Mouse (Mus musculus): Measurements from ENCODE around the gene Gm6525. TPM values are rescaled to one million over a fixed set of nuclear protein-coding genes. Genes with fewer than 3 reads are reported as not detected.

Gene Gm6525
- polyA plus RNA-seq, 1 experiment = 0.12 TPM

DNA sequence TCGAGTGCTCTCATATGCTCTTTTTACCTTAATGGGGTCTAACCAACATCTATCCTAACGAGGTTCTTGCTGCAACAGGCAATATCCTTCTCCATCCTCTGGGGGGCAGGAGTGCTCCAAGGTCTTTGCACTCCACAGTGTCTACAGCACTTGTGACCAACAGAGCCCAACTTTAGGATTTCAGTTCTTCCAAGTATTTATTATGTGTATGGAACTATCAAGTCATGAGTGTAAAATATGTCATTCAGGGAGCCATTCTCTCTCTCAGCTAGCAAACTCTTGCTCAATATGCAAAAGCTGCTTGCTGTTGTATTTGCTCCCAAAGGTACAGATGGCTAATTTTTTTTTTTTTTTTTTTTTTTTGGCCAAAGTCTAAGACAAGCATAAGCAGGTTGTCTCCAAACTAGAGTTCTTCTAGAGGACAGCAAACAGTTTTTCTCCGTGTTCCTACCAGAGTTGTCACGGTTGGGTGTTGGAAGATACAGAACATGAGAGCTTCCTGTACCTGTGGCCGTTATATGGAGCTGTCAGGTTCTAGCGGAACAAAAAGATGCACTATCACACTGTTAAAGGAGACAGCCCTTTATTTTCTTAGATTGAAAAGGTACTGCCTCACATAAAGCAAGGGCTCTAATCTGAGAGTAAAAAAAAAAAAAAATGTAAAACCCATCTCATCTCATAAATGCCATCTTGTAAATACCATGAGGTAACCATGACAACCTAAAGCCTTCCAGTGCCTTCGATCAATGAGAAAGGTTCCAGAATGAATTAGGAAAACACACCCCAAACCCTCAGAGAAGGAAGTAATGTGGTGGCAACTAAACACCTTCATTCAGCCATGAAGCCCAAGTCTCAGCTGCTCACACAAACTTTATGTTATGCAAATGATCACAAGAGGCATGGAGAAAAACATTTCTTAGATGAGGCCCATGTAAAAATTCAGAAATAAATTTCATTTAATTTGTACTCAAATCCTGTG, 1.7 kb downstream of the Gm6525 start:
- H3K79me2 ChIP-seq (ENCODE audit: control insufficient read depth, insufficient read depth) = no peaks in the 10 kb centered on the region
- H3K4me3 ChIP-seq = no peak overlapping the region
- H3K4me2 ChIP-seq (ENCODE audit: low read depth) = no peak overlapping the region
- H3ac ChIP-seq (ENCODE audit: control insufficient read depth, insufficient read length) = no peak overlapping the region
- H3K36me3 ChIP-seq (ENCODE audit: control insufficient read depth, insufficient read depth) = no peaks in the 10 kb centered on the region
- no peaks in the 10 kb centered on the region for H3K27me3 ChIP-seq (ENCODE audit: control insufficient read depth, insufficient read depth, insufficient read length)
- no peak for TF ChIP-seq E2F4 (IDR thresholded peaks at IDR 0.05; ENCODE audit: insufficient read depth)
- no peak for TF ChIP-seq TCF3 (IDR thresholded peaks at IDR 0.05; ENCODE audit: insufficient read length, low read depth)
- no peak for TF ChIP-seq POLR2AphosphoS2 (IDR thresholded peaks at IDR 0.05; ENCODE audit: insufficient read length, low read depth)
- no peak for TF ChIP-seq MYOG (IDR thresholded peaks at IDR 0.05; ENCODE audit: control insufficient read depth in 1 of 3, insufficient read depth in 1 of 3, insufficient read length in 2 of 3, low read depth in 2 of 3)
- TF ChIP-seq CEBPB (IDR thresholded peaks at IDR 0.05; ENCODE audit: insufficient read depth, poor library complexity, severe bottlenecking) = no peak
- TF ChIP-seq USF1 (IDR thresholded peaks at IDR 0.05; ENCODE audit: low read depth) = no peak
- TF ChIP-seq REST (IDR thresholded peaks at IDR 0.05; ENCODE audit: insufficient read depth, insufficient read length) = no peak
- no peak for TF ChIP-seq MAX (IDR thresholded peaks at IDR 0.05; ENCODE audit: low read depth)
- TF ChIP-seq SRF (IDR thresholded peaks at IDR 0.05; ENCODE audit: control insufficient read depth, insufficient read length, low read depth) = no peak
- TF ChIP-seq TCF12 (IDR thresholded peaks at IDR 0.05; ENCODE audit: insufficient read depth, poor library complexity, severe bottlenecking) = no peak
- TF ChIP-seq MYOD1 (IDR thresholded peaks at IDR 0.05; ENCODE audit: control insufficient read depth in 1 of 3, insufficient read length in 2 of 3, low read depth in 2 of 3) = no peak
- TF ChIP-seq POLR2A (IDR thresholded peaks at IDR 0.05; ENCODE audit: insufficient read length, low read depth) = no peak

DNA sequence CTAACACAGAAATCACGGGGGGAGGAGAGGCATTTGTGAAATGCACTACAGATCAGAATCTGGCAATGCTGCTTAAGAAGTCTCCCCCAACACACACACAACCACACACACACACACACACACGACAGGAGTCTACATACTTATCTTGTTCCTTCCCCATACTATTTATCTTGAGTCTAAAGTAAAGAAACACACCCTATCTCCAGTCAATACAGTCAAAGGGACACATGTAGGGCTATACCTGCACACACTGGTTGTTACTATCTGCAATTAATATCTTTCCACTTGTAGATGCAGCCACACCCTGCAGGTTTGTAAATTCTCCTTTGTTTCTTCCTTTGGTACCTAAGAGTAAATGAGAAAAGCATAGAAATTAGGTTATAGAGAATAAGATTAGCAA, 3.9 kb downstream of the Gm6525 start:
- no peak overlapping the region for H3ac ChIP-seq (ENCODE audit: control insufficient read depth, insufficient read length)
- H3K27me3 ChIP-seq (ENCODE audit: control insufficient read depth, insufficient read depth, insufficient read length) = no peaks in the 10 kb centered on the region
- no peak overlapping the region for H3K4me2 ChIP-seq (ENCODE audit: low read depth)
- TF ChIP-seq POLR2A (IDR thresholded peaks at IDR 0.05; ENCODE audit: insufficient read length, low read depth) (no peak), MYOD1 (IDR thresholded peaks at IDR 0.05; ENCODE audit: control insufficient read depth in 1 of 3, insufficient read length in 2 of 3, low read depth in 2 of 3) (no peak), SRF (IDR thresholded peaks at IDR 0.05; ENCODE audit: control insufficient read depth, insufficient read length, low read depth) (no peak), USF1 (IDR thresholded peaks at IDR 0.05; ENCODE audit: low read depth) (no peak), E2F4 (IDR thresholded peaks at IDR 0.05; ENCODE audit: insufficient read depth) (no peak), POLR2AphosphoS2 (IDR thresholded peaks at IDR 0.05; ENCODE audit: insufficient read length, low read depth) (no peak)
- no peaks in the 10 kb centered on the region for H3K36me3 ChIP-seq (ENCODE audit: control insufficient read depth, insufficient read depth)
- no peaks in the 10 kb centered on the region for H3K79me2 ChIP-seq (ENCODE audit: control insufficient read depth, insufficient read depth)
- H3K4me3 ChIP-seq = no peak overlapping the region

DNA sequence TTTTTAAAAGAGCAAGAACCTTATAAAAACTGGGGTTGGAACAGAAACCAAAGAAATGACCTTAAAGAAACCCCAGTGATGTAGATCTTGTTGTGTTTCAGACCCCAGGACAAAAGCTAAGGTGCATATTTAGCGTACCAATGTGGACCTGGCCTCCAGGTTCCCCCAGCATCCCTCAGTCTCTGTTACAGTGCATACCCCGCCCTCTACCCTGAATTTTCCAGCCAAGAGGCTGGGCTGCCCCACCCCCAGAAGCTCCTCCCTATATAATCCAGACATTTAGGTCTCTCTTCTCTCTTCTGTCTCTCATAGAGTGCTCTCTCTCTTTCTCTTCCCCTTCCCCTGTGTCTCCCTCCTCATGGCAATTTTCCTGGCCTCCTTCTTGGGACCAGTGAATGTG, 6.4 kb downstream of the Gm6525 start:
- Histone ChIP-seq H3K79me2 (ENCODE audit: control insufficient read depth, insufficient read depth) (no peaks in the 10 kb centered on the region), H3K4me2 (ENCODE audit: low read depth) (no peak overlapping the region), H3K36me3 (ENCODE audit: control insufficient read depth, insufficient read depth) (no peaks in the 10 kb centered on the region), H3K4me3 (no peak overlapping the region), H3ac (ENCODE audit: control insufficient read depth, insufficient read length) (no peak overlapping the region), H3K27me3 (ENCODE audit: control insufficient read depth, insufficient read depth, insufficient read length) (no peaks in the 10 kb centered on the region)
- TF ChIP-seq MYOD1 (IDR thresholded peaks at IDR 0.05; ENCODE audit: control insufficient read depth in 1 of 3, insufficient read length in 2 of 3, low read depth in 2 of 3) = no peak
- no peak for TF ChIP-seq TCF3 (IDR thresholded peaks at IDR 0.05; ENCODE audit: insufficient read length, low read depth)
- TF ChIP-seq POLR2AphosphoS2 (IDR thresholded peaks at IDR 0.05; ENCODE audit: insufficient read length, low read depth) = no peak
- no peak for TF ChIP-seq CEBPB (IDR thresholded peaks at IDR 0.05; ENCODE audit: insufficient read depth, poor library complexity, severe bottlenecking)
- no peak for TF ChIP-seq TCF12 (IDR thresholded peaks at IDR 0.05; ENCODE audit: insufficient read depth, poor library complexity, severe bottlenecking)
- no peak for TF ChIP-seq MAX (IDR thresholded peaks at IDR 0.05; ENCODE audit: low read depth)
- no peak for TF ChIP-seq SRF (IDR thresholded peaks at IDR 0.05; ENCODE audit: control insufficient read depth, insufficient read length, low read depth)
- TF ChIP-seq E2F4 (IDR thresholded peaks at IDR 0.05; ENCODE audit: insufficient read depth) = no peak
- TF ChIP-seq MYOG (IDR thresholded peaks at IDR 0.05; ENCODE audit: control insufficient read depth in 1 of 3, insufficient read depth in 1 of 3, insufficient read length in 2 of 3, low read depth in 2 of 3) = no peak
- no peak for TF ChIP-seq POLR2A (IDR thresholded peaks at IDR 0.05; ENCODE audit: insufficient read length, low read depth)
- TF ChIP-seq REST (IDR thresholded peaks at IDR 0.05; ENCODE audit: insufficient read depth, insufficient read length) = no peak
- no peak for TF ChIP-seq USF1 (IDR thresholded peaks at IDR 0.05; ENCODE audit: low read depth)

DNA sequence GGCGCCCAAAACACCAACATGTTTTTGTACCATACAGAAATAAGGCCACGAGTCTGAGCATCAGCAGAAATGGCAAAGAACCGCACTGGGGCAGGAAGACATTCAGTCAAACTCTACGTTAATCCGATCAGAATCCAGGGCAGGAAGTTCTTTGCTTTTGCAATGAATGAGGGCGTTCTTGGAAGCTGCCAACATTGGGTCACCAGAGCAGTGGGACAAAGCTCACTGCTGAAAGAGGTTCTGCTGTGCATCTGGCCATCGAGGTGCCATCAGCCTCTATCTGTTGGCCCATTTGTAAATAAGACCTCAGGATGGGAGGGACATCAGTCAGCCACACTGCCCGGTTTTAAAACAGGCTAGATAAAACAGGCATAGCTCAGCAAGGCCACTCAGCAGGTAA, 7.2 kb downstream of the Gm6525 start:
- Histone ChIP-seq H3K4me2 (ENCODE audit: low read depth) (no peak overlapping the region), H3K79me2 (ENCODE audit: control insufficient read depth, insufficient read depth) (no peaks in the 10 kb centered on the region), H3ac (ENCODE audit: control insufficient read depth, insufficient read length) (no peak overlapping the region), H3K36me3 (ENCODE audit: control insufficient read depth, insufficient read depth) (no peaks in the 10 kb centered on the region), H3K4me3 (no peak overlapping the region), H3K27me3 (ENCODE audit: control insufficient read depth, insufficient read depth, insufficient read length) (no peaks in the 10 kb centered on the region)
- no peak for TF ChIP-seq POLR2A (IDR thresholded peaks at IDR 0.05; ENCODE audit: insufficient read length, low read depth)
- TF ChIP-seq REST (IDR thresholded peaks at IDR 0.05; ENCODE audit: insufficient read depth, insufficient read length) = no peak
- no peak for TF ChIP-seq MYOG (IDR thresholded peaks at IDR 0.05; ENCODE audit: control insufficient read depth in 1 of 3, insufficient read depth in 1 of 3, insufficient read length in 2 of 3, low read depth in 2 of 3)
- no peak for TF ChIP-seq SRF (IDR thresholded peaks at IDR 0.05; ENCODE audit: control insufficient read depth, insufficient read length, low read depth)

DNA sequence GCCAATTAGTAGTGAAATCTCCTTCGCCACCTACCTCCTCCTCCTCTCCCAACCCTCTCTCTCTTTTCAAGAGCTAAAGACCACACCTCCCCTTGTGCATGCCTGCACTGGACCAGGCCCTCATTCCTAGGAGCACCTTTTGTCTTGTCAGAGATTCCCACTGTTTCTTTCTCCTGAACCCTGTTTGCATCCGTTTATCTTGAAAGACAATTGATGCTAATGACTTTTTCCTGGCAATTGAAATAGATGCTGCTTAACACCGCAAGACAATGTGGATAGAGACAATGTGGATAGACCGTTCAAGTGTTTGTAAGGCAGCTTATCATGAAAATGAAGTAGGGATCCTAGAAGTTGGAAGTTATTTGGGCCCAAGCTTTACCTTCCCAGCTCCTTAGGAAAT, 7.8 kb downstream of the Gm6525 start:
- Histone ChIP-seq H3K79me2 (ENCODE audit: control insufficient read depth, insufficient read depth) (no peaks in the 10 kb centered on the region), H3ac (ENCODE audit: control insufficient read depth, insufficient read length) (no peak overlapping the region), H3K36me3 (ENCODE audit: control insufficient read depth, insufficient read depth) (no peaks in the 10 kb centered on the region), H3K4me3 (no peak overlapping the region), H3K4me2 (ENCODE audit: low read depth) (no peak overlapping the region), H3K27me3 (ENCODE audit: control insufficient read depth, insufficient read depth, insufficient read length) (no peaks in the 10 kb centered on the region)
- TF ChIP-seq POLR2AphosphoS2 (IDR thresholded peaks at IDR 0.05; ENCODE audit: insufficient read length, low read depth) (no peak), MYOD1 (IDR thresholded peaks at IDR 0.05; ENCODE audit: control insufficient read depth in 1 of 3, insufficient read length in 2 of 3, low read depth in 2 of 3) (no peak), E2F4 (IDR thresholded peaks at IDR 0.05; ENCODE audit: insufficient read depth) (no peak), MAX (IDR thresholded peaks at IDR 0.05; ENCODE audit: low read depth) (no peak), REST (IDR thresholded peaks at IDR 0.05; ENCODE audit: insufficient read depth, insufficient read length) (no peak), POLR2A (IDR thresholded peaks at IDR 0.05; ENCODE audit: insufficient read length, low read depth) (no peak), TCF12 (IDR thresholded peaks at IDR 0.05; ENCODE audit: insufficient read depth, poor library complexity, severe bottlenecking) (no peak), USF1 (IDR thresholded peaks at IDR 0.05; ENCODE audit: low read depth) (no peak), SRF (IDR thresholded peaks at IDR 0.05; ENCODE audit: control insufficient read depth, insufficient read length, low read depth) (no peak), TCF3 (IDR thresholded peaks at IDR 0.05; ENCODE audit: insufficient read length, low read depth) (no peak), MYOG (IDR thresholded peaks at IDR 0.05; ENCODE audit: control insufficient read depth in 1 of 3, insufficient read depth in 1 of 3, insufficient read length in 2 of 3, low read depth in 2 of 3) (no peak), CEBPB (IDR thresholded peaks at IDR 0.05; ENCODE audit: insufficient read depth, poor library complexity, severe bottlenecking) (no peak)

All from myocyte (in vitro differentiated cells).